Mouse (Mus musculus) adrenal gland, adult 2 months (tissue): ENCODE measurements around the gene Vmn1r50. TPM values are rescaled to one million over a fixed set of nuclear protein-coding genes. Genes with fewer than 3 reads are reported as not detected.
"Not testable (repeated sequence)": the region's sequence is repeated elsewhere in the genome, so short reads cannot be mapped to it uniquely, and the experiment has no call there.

ENCODE experiments used
- DNase-seq: peaks from one replicate; pipeline ENCODE4 v3.0.0; 2021
- long read RNA-seq: library from polyadenylated mRNA; stranded (forward); transcript quantifications from one replicate; pipeline ENCODE4 v2.0.0, GENCODE M21; 2021
- polyA plus RNA-seq: library from polyadenylated mRNA; depleted of rRNA; stranded (reverse); fragments of >200 nt; gene quantifications from 2 replicates; pipeline ENCODE4 v1.2.3, GENCODE M21; 2012; rRNA removed
- total RNA-seq, 2 experiments: library from RNA; stranded (reverse); gene quantifications; 2 replicates each; pipeline ENCODE4 v1.2.3; 2021

Vmn1r50 gene
- not detected for total RNA-seq
- polyA plus RNA-seq: not detected in 2 replicates
- long read RNA-seq: 0 reads

DNA sequence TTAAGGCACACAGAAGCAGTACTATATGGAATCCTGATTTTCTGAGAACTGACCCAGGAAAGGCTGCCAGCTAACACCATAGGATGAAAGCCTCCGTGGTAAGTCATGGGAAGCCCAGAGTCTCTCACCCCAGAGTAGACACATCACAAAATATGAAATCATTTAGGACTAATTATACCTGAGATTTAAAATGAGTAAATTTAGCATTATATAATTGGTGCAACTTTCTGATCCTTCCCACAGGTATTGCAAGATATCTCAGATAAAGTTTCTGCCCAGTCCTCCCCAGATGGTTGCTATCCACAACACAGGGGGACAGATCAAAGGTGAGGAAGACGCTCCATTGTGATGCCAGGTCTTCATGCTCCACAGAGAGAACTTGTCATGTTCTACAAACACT, at the start of gene Vmn1r50:
Gene Vmn1r50, plus strand, starts transcription at position 301 of the 400 bp plus-strand sequence.
- DNase-seq: no peak

GRCm38 (mm10) chr6:90078406-90078805, 22.8 kb upstream of the Vmn1r50 start, which contains the start of gene Vmn1r49:
Gene Vmn1r49, minus strand, starts transcription at chr6:90078506.
- no peak for DNase-seq

- no peak for DNase-seq
Measured at GRCm38 (mm10) chr6:90100566-90100965, 664 bp upstream of the Vmn1r50 start.

DNA sequence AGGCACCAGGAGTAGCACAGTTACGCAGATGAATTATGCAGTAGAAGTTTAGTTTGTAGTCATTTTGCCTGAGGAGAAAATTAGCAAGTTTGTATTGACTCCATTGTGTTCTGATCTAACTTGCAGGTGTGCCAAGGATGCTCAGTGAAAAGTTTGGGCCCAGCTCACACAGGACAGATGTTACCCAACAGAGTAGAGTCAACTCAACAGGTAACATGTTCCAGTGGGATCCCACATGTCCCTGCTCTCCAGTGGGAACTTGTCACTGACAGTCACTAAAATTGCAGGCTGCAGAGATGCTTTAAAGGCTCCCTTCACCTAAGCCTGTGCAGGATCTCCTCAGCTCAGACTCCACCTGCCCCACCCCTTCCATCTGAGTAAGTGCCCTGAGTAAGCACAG, 21.1 kb downstream of the Vmn1r50 start, which contains the start of gene Vmn1r51:
Gene Vmn1r51, plus strand, starts transcription at position 301 of the 400 bp plus-strand sequence.
- DNase-seq: not testable (repeated sequence)

Other genes with a start within 250 kb of the Vmn1r50 start
- gene Vmn1r42, start 225.0 kb upstream of the Vmn1r50 start, total RNA-seq: not detected
- not detected in 2 replicates for gene Vmn1r42, start 225.0 kb upstream of the Vmn1r50 start, polyA plus RNA-seq
- not detected for gene Vmn1r43, start 225.0 kb upstream of the Vmn1r50 start, total RNA-seq
- not detected in 2 replicates for gene Vmn1r43, start 225.0 kb upstream of the Vmn1r50 start, polyA plus RNA-seq
- not detected for gene Vmn1r44, start 217.8 kb upstream of the Vmn1r50 start, total RNA-seq
- gene Vmn1r44, start 217.8 kb upstream of the Vmn1r50 start, polyA plus RNA-seq: not detected in 2 replicates
- gene Vmn1r45, start 160.8 kb upstream of the Vmn1r50 start, total RNA-seq: not detected
- not detected in 2 replicates for gene Vmn1r45, start 160.8 kb upstream of the Vmn1r50 start, polyA plus RNA-seq
- gene Vmn1r46, start 132.1 kb upstream of the Vmn1r50 start, total RNA-seq: not detected
- not detected in 2 replicates for gene Vmn1r46, start 132.1 kb upstream of the Vmn1r50 start, polyA plus RNA-seq
- not detected for gene Vmn1r47, start 85.3 kb upstream of the Vmn1r50 start, total RNA-seq
- not detected in 2 replicates for gene Vmn1r47, start 85.3 kb upstream of the Vmn1r50 start, polyA plus RNA-seq
- not detected for gene Vmn1r48, start 64.6 kb upstream of the Vmn1r50 start, total RNA-seq
- not detected in 2 replicates for gene Vmn1r48, start 64.6 kb upstream of the Vmn1r50 start, polyA plus RNA-seq
- not detected for gene Vmn1r49, start 22.9 kb upstream of the Vmn1r50 start, total RNA-seq
- not detected in 2 replicates for gene Vmn1r49, start 22.9 kb upstream of the Vmn1r50 start, polyA plus RNA-seq
- not detected for gene Vmn1r51, start 21.2 kb downstream of the Vmn1r50 start, total RNA-seq
- gene Vmn1r51, start 21.2 kb downstream of the Vmn1r50 start, polyA plus RNA-seq: not detected in 2 replicates
- not detected for gene Vmn1r52, start 73.4 kb downstream of the Vmn1r50 start, total RNA-seq
- gene Vmn1r52, start 73.4 kb downstream of the Vmn1r50 start, polyA plus RNA-seq: not detected in 2 replicates
- not detected for gene V1ra8, start 101.4 kb downstream of the Vmn1r50 start, total RNA-seq
- not detected in 2 replicates for gene V1ra8, start 101.4 kb downstream of the Vmn1r50 start, polyA plus RNA-seq
- not detected for gene Vmn1r53, start 123.0 kb downstream of the Vmn1r50 start, total RNA-seq
- not detected in 2 replicates for gene Vmn1r53, start 123.0 kb downstream of the Vmn1r50 start, polyA plus RNA-seq
- not detected for gene Vmn1r54, start 144.9 kb downstream of the Vmn1r50 start, total RNA-seq
- not detected in 2 replicates for gene Vmn1r54, start 144.9 kb downstream of the Vmn1r50 start, polyA plus RNA-seq
- gene BC048671, start 199.8 kb downstream of the Vmn1r50 start, total RNA-seq: not detected
- not detected in 2 replicates for gene BC048671, start 199.8 kb downstream of the Vmn1r50 start, polyA plus RNA-seq
- gene Chst13, start 223.8 kb downstream of the Vmn1r50 start, total RNA-seq: not detected
- gene Chst13, start 223.8 kb downstream of the Vmn1r50 start, polyA plus RNA-seq: 0.36 and 0.85 TPM in 2 replicates
- 1 to 10 TPM in 1 of 2 experiments, not detected in 1; 1.3 TPM for gene Uroc1, start 231.9 kb downstream of the Vmn1r50 start, total RNA-seq
- gene Uroc1, start 231.9 kb downstream of the Vmn1r50 start, polyA plus RNA-seq: 0.26 TPM in 1 of 2 replicates, not detected in the other